Mouse (Mus musculus): ENCODE results near the gene Syde2. TPM values are rescaled to one million over a fixed set of nuclear protein-coding genes. Genes with fewer than 3 reads are reported as not detected.
A peak's percentile ranks its signal among the peaks of the same experiment; 100 is the strongest.
"Not testable (repeated sequence)": the region's sequence is repeated elsewhere in the genome, so short reads cannot be mapped to it uniquely, and the experiment has no call there.

Syde2 gene
- total and polyA plus RNA-seq, 3 experiments: 0.02 to 0.76 TPM; not detected in 1

GRCm38 (mm10) chr3:145991130-145991529, 3.5 kb downstream of the Syde2 start:
- no peak overlapping the region for H3K4me3 ChIP-seq (ENCODE audit: low read depth, low read length)
- no peak for TF ChIP-seq TAL1 (conservative IDR thresholded peaks at IDR 0.05; ENCODE audit: low read depth, low read length)
- TF ChIP-seq POLR2AphosphoS5 (IDR thresholded peaks at IDR 0.05; ENCODE audit: insufficient replicate concordance, low read depth, low read length): no peak
- no peak for TF ChIP-seq CTCF (IDR thresholded peaks at IDR 0.05; ENCODE audit: low read depth, low read length)
- TF ChIP-seq GATA2 (IDR thresholded peaks at IDR 0.05; ENCODE audit: borderline replicate concordance, low read depth, low read length): no peak
- TF ChIP-seq GATA1 (IDR thresholded peaks at IDR 0.05; ENCODE audit: borderline replicate concordance, low read length): no peak
- no peak for DNase-seq (ENCODE audit: low spot score)

GRCm38 (mm10) chr3:145991976-145992730, 4.5 kb downstream of the Syde2 start:
- Histone ChIP-seq H3K4me3 (ENCODE audit: low read depth, low read length) (no peak overlapping the region), H3K9me3 (replicated peaks) (peaks cover 22% of the 10 kb centered on the region), H3K36me3 (replicated peaks) (peaks cover 4% of the 10 kb centered on the region), H3K4me1 (ENCODE audit: insufficient read depth, low read depth, low read length) (peaks cover 6% of the 10 kb centered on the region), H3K27me3 (ENCODE audit: insufficient read depth, low read length) (no peaks in the 10 kb centered on the region)
- TF ChIP-seq TAL1 (conservative IDR thresholded peaks at IDR 0.05; ENCODE audit: low read depth, low read length) (no peak), GATA1 (IDR thresholded peaks at IDR 0.05; ENCODE audit: borderline replicate concordance, low read length) (no peak), POLR2AphosphoS5 (IDR thresholded peaks at IDR 0.05; ENCODE audit: insufficient replicate concordance, low read depth, low read length) (no peak), GATA2 (IDR thresholded peaks at IDR 0.05; ENCODE audit: borderline replicate concordance, low read depth, low read length) (no peak), CTCF (IDR thresholded peaks at IDR 0.05; ENCODE audit: low read depth, low read length) (no peak)
- DNase-seq (ENCODE audit: low spot score) (no peak), ATAC-seq (ENCODE audit: extremely low read depth, insufficient number of reproducible peaks, low FRiP score, poor library complexity, severe bottlenecking) (no peak)

More at GRCm38 (mm10) chr3:145991130-145991529, 3.5 kb downstream of the Syde2 start:
- H3K36me3 ChIP-seq (replicated peaks): peaks cover 4% of the 10 kb centered on the region
- peaks cover 7% of the 10 kb centered on the region for H3K4me1 ChIP-seq (ENCODE audit: insufficient read depth, low read depth, low read length)
- ATAC-seq (ENCODE audit: extremely low read depth, insufficient number of reproducible peaks, low FRiP score, poor library complexity, severe bottlenecking): no peak
- peaks cover 22% of the 10 kb centered on the region for H3K9me3 ChIP-seq (replicated peaks)
- H3K27me3 ChIP-seq (ENCODE audit: insufficient read depth, low read length): no peaks in the 10 kb centered on the region

- Histone ChIP-seq H3K27me3 (ENCODE audit: insufficient read depth, low read length) (no peaks in the 10 kb centered on the region), H3K4me1 (ENCODE audit: insufficient read depth, low read depth, low read length) (peaks cover 6% of the 10 kb centered on the region), H3K36me3 (replicated peaks) (peaks cover 4% of the 10 kb centered on the region), H3K9me3 (replicated peaks) (peaks cover 16% of the 10 kb centered on the region), H3K4me3 (ENCODE audit: low read depth, low read length) (no peak overlapping the region)
- DNase-seq (ENCODE audit: low spot score) (no peak), ATAC-seq (ENCODE audit: extremely low read depth, insufficient number of reproducible peaks, low FRiP score, poor library complexity, severe bottlenecking) (no peak)
- TF ChIP-seq GATA1 (IDR thresholded peaks at IDR 0.05; ENCODE audit: borderline replicate concordance, low read length) (no peak), TAL1 (conservative IDR thresholded peaks at IDR 0.05; ENCODE audit: low read depth, low read length) (no peak), GATA2 (IDR thresholded peaks at IDR 0.05; ENCODE audit: borderline replicate concordance, low read depth, low read length) (no peak), POLR2AphosphoS5 (IDR thresholded peaks at IDR 0.05; ENCODE audit: insufficient replicate concordance, low read depth, low read length) (no peak), CTCF (IDR thresholded peaks at IDR 0.05; ENCODE audit: low read depth, low read length) (no peak)
Measured at GRCm38 (mm10) chr3:145992796-145993195, 5.1 kb downstream of the Syde2 start.

DNA sequence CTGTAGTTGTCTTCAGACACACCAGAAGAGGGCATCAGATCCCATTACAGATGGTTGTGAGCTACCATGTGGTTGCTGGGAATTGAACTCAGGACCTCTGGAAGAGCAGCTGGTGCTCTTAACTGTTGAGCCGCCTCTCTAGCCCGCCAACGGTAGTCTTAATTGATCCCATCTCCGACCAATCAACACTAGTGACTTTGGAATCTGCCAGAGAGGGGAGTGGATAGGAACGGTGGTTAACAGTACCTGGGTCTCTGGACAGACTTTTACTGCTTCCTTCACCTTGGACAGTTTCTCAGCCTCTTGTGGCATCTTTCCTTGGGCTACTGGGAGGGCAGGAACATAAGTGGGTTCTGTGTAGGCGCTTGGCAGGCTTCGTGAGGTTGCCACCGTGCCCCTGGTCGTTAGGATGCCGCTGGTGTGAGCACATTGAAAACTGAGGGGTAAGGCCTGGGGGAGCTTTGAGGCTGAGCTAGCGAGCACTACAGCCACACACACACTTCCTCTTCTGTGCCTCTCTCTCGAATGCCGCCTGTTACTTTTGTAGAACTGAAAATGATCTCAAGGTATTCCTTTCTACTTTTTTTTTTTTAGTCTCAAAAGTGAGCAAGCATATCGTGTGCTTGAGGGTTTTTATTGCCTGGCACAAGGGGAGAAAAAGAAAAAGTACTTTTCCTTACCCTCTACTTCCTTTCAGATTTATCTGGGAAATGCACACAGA, 6.0 kb downstream of the Syde2 start:
- 0 out of 2 replicates have a peak, but pooled peaks have one; percentile 34 for ATAC-seq (ENCODE audit: extremely low read depth, insufficient number of reproducible peaks, low FRiP score, poor library complexity, severe bottlenecking)

DNA sequence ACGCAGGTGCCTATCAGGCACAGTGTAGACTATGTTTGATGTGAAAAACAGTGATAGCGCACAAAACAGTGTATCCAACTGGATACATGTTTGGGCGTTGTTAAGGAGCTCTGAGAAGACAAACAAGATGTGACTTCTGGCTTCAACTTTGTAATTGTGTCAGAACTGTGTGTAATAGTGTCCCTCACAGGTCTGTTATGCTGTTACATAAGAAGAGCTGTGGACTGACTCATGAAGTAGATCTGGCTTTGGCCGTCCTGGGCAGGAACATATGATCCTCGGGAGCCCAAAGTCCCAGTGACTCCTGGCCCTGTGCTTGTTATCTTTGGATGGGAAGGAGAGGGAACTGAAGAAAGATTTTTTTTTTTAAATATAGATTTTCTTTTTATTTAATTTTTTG, 7.8 kb downstream of the Syde2 start:
- Histone ChIP-seq H3K9me3 (replicated peaks) (no peaks in the 10 kb centered on the region), H3K27me3 (ENCODE audit: insufficient read depth, low read length) (no peaks in the 10 kb centered on the region), H3K36me3 (replicated peaks) (no peaks in the 10 kb centered on the region), H3K4me1 (ENCODE audit: insufficient read depth, low read depth, low read length) (peaks cover 10% of the 10 kb centered on the region), H3K4me3 (ENCODE audit: low read depth, low read length) (no peak overlapping the region)
- no peak for DNase-seq (ENCODE audit: low spot score)
- no peak for ATAC-seq (ENCODE audit: extremely low read depth, insufficient number of reproducible peaks, low FRiP score, poor library complexity, severe bottlenecking)
- no peak for TF ChIP-seq GATA1 (IDR thresholded peaks at IDR 0.05; ENCODE audit: borderline replicate concordance, low read length)

More for the DNA sequence above, 6.0 kb downstream of the Syde2 start:
- peaks cover 7% of the 10 kb centered on the region for H3K9me3 ChIP-seq (replicated peaks)
- no peak overlapping the region for H3K4me3 ChIP-seq (ENCODE audit: low read depth, low read length)
- DNase-seq (ENCODE audit: low spot score): no peak
- TF ChIP-seq POLR2AphosphoS5 (IDR thresholded peaks at IDR 0.05; ENCODE audit: insufficient replicate concordance, low read depth, low read length) (no peak), GATA1 (IDR thresholded peaks at IDR 0.05; ENCODE audit: borderline replicate concordance, low read length) (no peak), TAL1 (conservative IDR thresholded peaks at IDR 0.05; ENCODE audit: low read depth, low read length) (no peak), CTCF (IDR thresholded peaks at IDR 0.05; ENCODE audit: low read depth, low read length) (no peak), GATA2 (IDR thresholded peaks at IDR 0.05; ENCODE audit: borderline replicate concordance, low read depth, low read length) (no peak)
- no peaks in the 10 kb centered on the region for H3K27me3 ChIP-seq (ENCODE audit: insufficient read depth, low read length)
- H3K4me1 ChIP-seq (ENCODE audit: insufficient read depth, low read depth, low read length): peaks cover 8% of the 10 kb centered on the region
- H3K36me3 ChIP-seq (replicated peaks): peaks cover under 1% of the 10 kb centered on the region

DNA sequence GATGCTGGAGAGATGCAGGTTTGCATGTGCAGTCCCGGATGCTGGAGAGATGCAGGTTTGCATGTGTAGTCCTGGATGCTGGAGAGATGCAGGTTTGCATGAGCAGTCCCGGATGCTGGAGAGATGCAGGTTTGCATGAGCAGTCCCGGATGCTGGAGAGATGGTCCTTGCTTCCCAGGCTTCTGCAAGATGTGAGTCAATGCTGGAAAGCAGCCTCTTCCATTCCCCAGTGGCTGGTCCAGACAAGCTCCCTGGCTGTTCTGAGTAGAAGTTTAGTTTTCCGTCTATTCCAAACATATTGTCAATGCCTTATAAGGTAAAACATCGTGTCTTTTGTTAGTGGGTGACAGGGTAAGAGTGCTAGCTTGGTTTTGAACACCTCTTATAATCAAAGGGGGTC, 8.9 kb downstream of the Syde2 start:
- ATAC-seq (ENCODE audit: extremely low read depth, insufficient number of reproducible peaks, low FRiP score, poor library complexity, severe bottlenecking); H3K9me3 ChIP-seq (replicated peaks); H3K36me3 ChIP-seq (replicated peaks); DNase-seq (ENCODE audit: low spot score); H3K4me3 ChIP-seq (ENCODE audit: low read depth, low read length); H3K27me3 ChIP-seq (ENCODE audit: insufficient read depth, low read length): not testable (repeated sequence)
- peaks cover 10% of the 10 kb centered on the region for H3K4me1 ChIP-seq (ENCODE audit: insufficient read depth, low read depth, low read length)

Data from G1E (cell line).